Mouse (Mus musculus) neural tube, embryonic 14.5 days (tissue): ENCODE results near the gene Tenm4. TPM values are rescaled to one million over a fixed set of nuclear protein-coding genes. Genes with fewer than 3 reads are reported as not detected.
A peak's percentile ranks its signal among the peaks of the same experiment; 100 is the strongest.

Experiments used
- ATAC-seq: fragments of 200-750 bp; cut with Nextera tagmentation; 2 replicates; pipeline ENCODE4 v1.8.0; 2017; ENCODE audit warnings: low read depth, mild to moderate bottlenecking, moderate TSS enrichment, moderate library complexity
- H3K27ac ChIP-seq: fragments of 300-500 bp; sonication (generic); 2 replicates; pipeline ENCODE4 v1.5.1; 2014; ENCODE audit warnings: low read depth, mild to moderate bottlenecking, control low read depth, low read length, moderate library complexity, mixed read lengths
- H3K27me3 ChIP-seq: fragments of 300-500 bp; sonication (generic); 2 replicates; pipeline ENCODE4 v1.6.1; 2014; ENCODE audit warnings: low read length; ENCODE audit not compliant: control insufficient read depth, insufficient read depth
- H3K36me3 ChIP-seq: fragments of 300-500 bp; sonication (generic); 2 replicates; pipeline ENCODE4 v1.6.1; 2014; ENCODE audit warnings: low read length, mixed read lengths; ENCODE audit not compliant: control insufficient read depth, insufficient read depth
- H3K4me1 ChIP-seq: fragments of 300-500 bp; sonication (generic); 2 replicates; pipeline ENCODE4 v1.6.1; 2014; ENCODE audit warnings: low read length; ENCODE audit not compliant: control insufficient read depth, insufficient read depth
- H3K4me2 ChIP-seq: fragments of 300-500 bp; sonication (generic); 2 replicates; pipeline ENCODE4 v1.6.1; 2014; ENCODE audit warnings: mild to moderate bottlenecking, low read depth, low read length, control low read depth
- H3K4me3 ChIP-seq: fragments of 300-500 bp; sonication (generic); 2 replicates; pipeline ENCODE4 v1.5.1; 2014; ENCODE audit warnings: low read depth, low read length, control low read depth, mixed read lengths
- H3K9ac ChIP-seq: fragments of 300-500 bp; sonication (generic); replicated peaks from 2 replicates; pipeline ENCODE4 v1.6.1; 2014; ENCODE audit warnings: low read depth, mild to moderate bottlenecking, control low read depth, low read length, mixed read lengths
- H3K9me3 ChIP-seq: fragments of 300-500 bp; sonication (generic); 2 replicates; pipeline ENCODE4 v1.6.1; 2016; ENCODE audit warnings: low read length; ENCODE audit not compliant: control insufficient read depth
- WGBS: fragments of 180-500 bp; shearing (Covaris S2); extraction: QIAGEN DNeasy Blood & Tissue Kit; methylation state at CpG from one replicate; pipeline ENCODE4 v1.1.7; 2014; 5-methylcytosine and 5-hydroxymethylcytosine counted together
- polyA plus RNA-seq: library from polyadenylated mRNA; unstranded; fragments of >200 nt; fragmentation: Nextera tagmentation; extraction: Ambion mirVana; gene quantifications from 2 replicates; pipeline ENCODE4 v1.2.1, GENCODE M21; 2014

Tenm4 gene
- polyA plus RNA-seq, 1 experiment from 2014 or later, result 54.8 TPM

- WGBS, result 91% methylated on average over 4 of the region's 4 CpGs
- no peak overlapping the region for H3K9ac ChIP-seq
- H3K27ac ChIP-seq, result no peak overlapping the region
- no peaks in the 10 kb centered on the region for H3K27me3 ChIP-seq
- H3K4me3 ChIP-seq, result no peak overlapping the region
- no peak overlapping the region for H3K4me2 ChIP-seq
- H3K9me3 ChIP-seq, result no peaks in the 10 kb centered on the region
- no peaks in the 10 kb centered on the region for H3K36me3 ChIP-seq
- H3K4me1 ChIP-seq, result no peaks in the 10 kb centered on the region
- no peak for ATAC-seq
These were observed 158.3 kb downstream of the Tenm4 start for GRCm38 (mm10) chr7:96329343-96329742.

- no peaks in the 10 kb centered on the region for H3K36me3 ChIP-seq
- no peak overlapping the region for H3K4me2 ChIP-seq
- no peak overlapping the region for H3K9ac ChIP-seq
- no peak overlapping the region for H3K27ac ChIP-seq
- WGBS, result 21% methylated on average over 1 of the region's 1 CpGs
- no peak overlapping the region for H3K4me3 ChIP-seq
- H3K9me3 ChIP-seq, result no peaks in the 10 kb centered on the region
- ATAC-seq, result no peak
- no peaks in the 10 kb centered on the region for H3K27me3 ChIP-seq
- no peaks in the 10 kb centered on the region for H3K4me1 ChIP-seq
These were observed 160.1 kb downstream of the Tenm4 start for GRCm38 (mm10) chr7:96331186-96331585.

GRCm38 (mm10) chr7:96334361-96334760 lies 163.3 kb downstream of the Tenm4 start:
- Histone ChIP-seq H3K27ac (no peak overlapping the region), H3K9me3 (no peaks in the 10 kb centered on the region), H3K4me3 (no peak overlapping the region), H3K9ac (no peak overlapping the region), H3K36me3 (no peaks in the 10 kb centered on the region), H3K4me2 (no peak overlapping the region), H3K27me3 (no peaks in the 10 kb centered on the region), H3K4me1 (no peaks in the 10 kb centered on the region)
- WGBS, result 29% methylated on average over 2 of the region's 2 CpGs
- ATAC-seq, result no peak

GRCm38 (mm10) chr7:96336376-96336775 lies 165.3 kb downstream of the Tenm4 start:
- H3K36me3 ChIP-seq, result no peaks in the 10 kb centered on the region
- no peaks in the 10 kb centered on the region for H3K27me3 ChIP-seq
- H3K4me2 ChIP-seq, result no peak overlapping the region
- no peak overlapping the region for H3K4me3 ChIP-seq
- ATAC-seq, result no peak
- H3K27ac ChIP-seq, result no peak overlapping the region
- H3K9ac ChIP-seq, result no peak overlapping the region
- H3K9me3 ChIP-seq, result no peaks in the 10 kb centered on the region
- no peaks in the 10 kb centered on the region for H3K4me1 ChIP-seq

GRCm38 (mm10) chr7:96340826-96341225 lies 169.8 kb downstream of the Tenm4 start:
- no peak for ATAC-seq
- no peaks in the 10 kb centered on the region for H3K9me3 ChIP-seq
- no peaks in the 10 kb centered on the region for H3K4me1 ChIP-seq
- H3K27me3 ChIP-seq, result no peaks in the 10 kb centered on the region
- 69% methylated on average over 5 of the region's 5 CpGs for WGBS
- H3K4me2 ChIP-seq, result no peak overlapping the region
- H3K27ac ChIP-seq, result no peak overlapping the region
- no peaks in the 10 kb centered on the region for H3K36me3 ChIP-seq
- no peak overlapping the region for H3K4me3 ChIP-seq
- no peak overlapping the region for H3K9ac ChIP-seq

- ATAC-seq, result no peak
- no peaks in the 10 kb centered on the region for H3K4me1 ChIP-seq
- 87% methylated on average over 2 of the region's 2 CpGs for WGBS
- no peaks in the 10 kb centered on the region for H3K9me3 ChIP-seq
- no peak overlapping the region for H3K4me2 ChIP-seq
- no peak overlapping the region for H3K9ac ChIP-seq
- no peaks in the 10 kb centered on the region for H3K36me3 ChIP-seq
- H3K27me3 ChIP-seq, result no peaks in the 10 kb centered on the region
- H3K27ac ChIP-seq, result no peak overlapping the region
- H3K4me3 ChIP-seq, result no peak overlapping the region
These were observed 170.4 kb downstream of the Tenm4 start for GRCm38 (mm10) chr7:96341479-96341878.

GRCm38 (mm10) chr7:96342996-96343395 lies 171.9 kb downstream of the Tenm4 start:
- Histone ChIP-seq H3K27me3 (no peaks in the 10 kb centered on the region), H3K36me3 (no peaks in the 10 kb centered on the region), H3K4me1 (no peaks in the 10 kb centered on the region), H3K9ac (no peak overlapping the region), H3K4me3 (no peak overlapping the region), H3K4me2 (no peak overlapping the region), H3K9me3 (no peaks in the 10 kb centered on the region), H3K27ac (no peak overlapping the region)
- peak; percentile 47; the same call in 1 of the 2 replicates for ATAC-seq
- 67% methylated on average over 6 of the region's 6 CpGs for WGBS

- 0 out of 2 replicates have a peak, but pooled peaks have one; percentile 38 for ATAC-seq
- Histone ChIP-seq H3K9ac (no peak overlapping the region), H3K4me3 (no peak overlapping the region), H3K4me2 (no peak overlapping the region), H3K4me1 (no peaks in the 10 kb centered on the region), H3K9me3 (no peaks in the 10 kb centered on the region), H3K27me3 (no peaks in the 10 kb centered on the region), H3K27ac (no peak overlapping the region), H3K36me3 (no peaks in the 10 kb centered on the region)
- 74% methylated on average over 2 of the region's 2 CpGs for WGBS
These were observed 172.6 kb downstream of the Tenm4 start for GRCm38 (mm10) chr7:96343667-96344066.

- WGBS, result 73% methylated on average over 8 of the region's 8 CpGs
- ATAC-seq, result no peak
These were observed 181.6 kb downstream of the Tenm4 start for GRCm38 (mm10) chr7:96352671-96353070.

More at GRCm38 (mm10) chr7:96352671-96353070, 181.6 kb downstream of the Tenm4 start:
- no peak overlapping the region for H3K4me2 ChIP-seq
- H3K4me1 ChIP-seq, result no peaks in the 10 kb centered on the region
- no peak overlapping the region for H3K4me3 ChIP-seq
- no peaks in the 10 kb centered on the region for H3K9me3 ChIP-seq
- no peak overlapping the region for H3K9ac ChIP-seq
- H3K36me3 ChIP-seq, result no peaks in the 10 kb centered on the region
- H3K27me3 ChIP-seq, result no peaks in the 10 kb centered on the region
- H3K27ac ChIP-seq, result no peak overlapping the region
